Mouse (Mus musculus) central nervous system, embryonic 11.5 days (tissue): ENCODE results near the gene Tnn. TPM values are rescaled to one million over a fixed set of nuclear protein-coding genes. Genes with fewer than 3 reads are reported as not detected.

Experiments used
- polyA plus RNA-seq: library from polyadenylated mRNA; depleted of rRNA; stranded (reverse); fragments of >200 nt; gene quantifications from 2 replicates; pipeline ENCODE4 v1.2.3, GENCODE M21; 2012; rRNA removed

The Tnn gene
- 0.22 TPM in 1 of 2 replicates, not detected in the other for polyA plus RNA-seq

DNA sequence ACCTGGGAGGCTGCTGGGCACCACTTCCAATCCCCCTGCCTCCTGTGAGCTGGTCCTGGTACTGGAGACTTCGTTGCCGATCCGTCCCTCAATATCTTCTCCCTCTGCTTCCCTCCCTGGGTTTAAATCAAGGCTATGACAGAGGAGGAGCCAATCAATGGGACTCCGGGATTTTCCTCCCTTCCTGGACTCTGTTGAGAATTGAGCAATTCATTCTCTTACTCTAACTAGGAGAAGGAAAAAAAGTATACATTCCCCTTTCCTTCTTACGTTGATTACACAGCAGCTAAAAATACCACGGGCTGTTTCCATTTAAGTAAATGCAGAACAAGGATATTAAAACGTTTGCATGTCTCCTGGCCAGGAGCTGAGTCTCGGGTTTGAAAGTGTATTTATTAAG lies at the start of gene Tnn:
TSS of gene Tnn (minus strand) at position 101 of the 400 bp plus-strand sequence.

DNA sequence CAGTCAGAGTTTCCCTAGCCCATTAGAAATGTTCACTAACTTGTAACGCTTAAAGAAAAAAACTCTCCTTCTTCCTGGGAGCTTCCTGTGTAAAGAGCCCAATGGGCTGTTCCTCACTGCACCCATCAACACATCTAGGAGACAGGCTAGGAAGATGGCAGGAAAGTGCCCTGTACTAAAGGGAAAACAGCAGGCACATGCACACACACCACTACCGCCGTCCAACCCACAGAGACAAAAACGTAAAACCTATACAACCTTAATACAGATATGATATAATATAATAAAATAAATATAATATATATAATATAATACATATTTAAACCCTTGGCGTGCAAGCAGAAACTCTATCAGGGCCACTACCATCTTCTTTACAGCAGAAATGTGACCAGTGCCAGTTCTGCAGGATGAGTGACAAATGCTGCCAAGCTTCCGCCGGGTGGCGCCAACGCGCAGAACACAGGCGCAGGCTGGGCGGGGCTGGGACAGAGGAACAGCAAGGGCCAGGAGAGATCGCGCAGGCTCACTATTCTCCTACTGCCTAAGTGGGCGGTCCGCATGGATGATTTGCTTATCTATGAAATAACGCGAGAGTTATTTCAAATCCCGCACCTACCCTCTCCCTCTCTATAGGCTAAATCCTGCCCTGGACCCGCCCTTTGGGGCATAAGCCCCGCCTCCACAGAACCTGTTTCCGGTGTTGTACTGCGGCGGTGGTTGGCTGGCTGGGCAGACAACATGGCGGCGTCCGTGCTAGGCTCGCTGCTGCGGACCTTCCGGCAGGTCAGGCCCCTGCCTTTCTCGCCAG lies 41.4 kb upstream of the Tnn start, which contains the start of gene Mrps14:
TSS of gene Mrps14 (plus strand) at position 687 of the 808 bp plus-strand sequence.

DNA sequence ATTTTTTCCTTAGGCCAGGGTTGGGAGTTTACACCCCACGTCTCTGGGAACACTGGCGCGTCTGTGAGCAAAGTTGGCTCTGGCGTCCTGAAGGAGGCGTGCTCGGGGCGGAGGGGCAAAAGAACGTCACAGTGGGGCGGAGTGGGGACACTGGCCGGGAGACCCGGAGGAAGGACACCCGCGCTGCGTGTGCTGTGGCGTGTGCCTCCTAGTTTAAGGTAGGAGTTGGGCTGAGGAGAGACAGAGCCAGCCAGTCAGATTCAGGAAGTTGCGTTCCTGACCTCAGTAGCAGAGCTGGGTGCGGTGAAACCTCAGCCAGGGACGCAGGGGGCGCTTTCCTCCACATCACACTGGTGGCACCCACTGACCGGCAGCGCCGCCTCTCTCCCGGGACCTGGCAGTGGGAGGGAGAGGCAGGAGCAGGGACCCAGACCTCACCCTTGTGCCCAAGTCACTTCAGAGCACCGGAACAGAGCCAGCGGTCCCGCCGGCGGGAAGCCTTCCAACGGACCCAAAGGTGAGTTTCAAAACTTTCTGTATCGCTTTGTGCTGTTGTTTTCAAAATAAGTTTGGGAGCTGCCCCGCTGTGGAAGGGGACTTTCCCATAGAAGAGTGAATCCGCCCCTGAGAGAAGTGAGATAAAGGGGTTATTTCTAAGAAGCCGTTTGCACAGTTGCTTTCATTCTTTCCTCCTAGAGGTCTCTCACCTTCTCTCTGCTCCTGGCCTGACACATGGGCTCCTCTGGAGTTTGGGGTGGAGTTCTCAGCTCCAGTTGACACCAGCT lies 109.0 kb downstream of the Tnn start, which contains the start of gene 4930523C07Rik:
TSS of gene 4930523C07Rik (plus strand) at position 146 of the 785 bp plus-strand sequence.

Other genes starting within 250 kb of the Tnn start
- gene 4930523C07Rik, start 109.2 kb downstream of the Tnn start, polyA plus RNA-seq: 2.0 TPM in 2 replicates
- gene Mrps14, start 41.6 kb upstream of the Tnn start, polyA plus RNA-seq: 65.9 and 66.5 TPM in 2 replicates
- 107 and 136 TPM in 2 replicates for gene Cacybp, start 59.3 kb upstream of the Tnn start, polyA plus RNA-seq